ENCODE assay signal across 8 mouse cellular contexts in genomic region chr1:127625577-127626362, GRCm38 (mm10). TPM values are rescaled to one million over a fixed set of nuclear protein-coding genes. Genes with fewer than 3 reads are reported as not detected.
DNase-seq lines count a peak whose midpoint lies in the region; ATAC-seq and TF ChIP-seq lines count a peak whose summit lies in the region.

No protein-coding gene starts in this region.

- no peak for TF ChIP-seq CTCF in MEL (IDR thresholded peaks at IDR 0.05 in 2 of 3, conservative IDR thresholded peaks at IDR 0.05 in 1 of 3; ENCODE audit: control insufficient read depth in 1 of 3, insufficient read depth in 1 of 3, low read depth in 2 of 3, low read length in 3 of 3, poor library complexity in 1 of 3, severe bottlenecking in 1 of 3)

- H3K4me2 ChIP-seq in kidney, embryonic 14.5 days (replicated peaks; ENCODE audit: low read depth, low read length): no peak overlapping the region

- peak; percentile 66; the same call in 1 of the 2 replicates for ATAC-seq in kidney, embryonic 14.5 days (ENCODE audit: low FRiP score, low TSS enrichment)

- TF ChIP-seq POLR2A in MEL (IDR thresholded peaks at IDR 0.05; ENCODE audit: control insufficient read depth in 1 of 2, insufficient read depth in 1 of 2, low read depth in 1 of 2, low read length in 2 of 2, poor library complexity in 1 of 2): no peak

- TF ChIP-seq EP300 in MEL (IDR thresholded peaks at IDR 0.05; ENCODE audit: low read depth in 1 of 2, low read length in 2 of 2): no peak

- H3K9me3 ChIP-seq in MEL (replicated peaks; ENCODE audit: insufficient read depth, low read length): no peaks in the 10 kb centered on the region
- H3K9me3 ChIP-seq in kidney, embryonic 14.5 days (ENCODE audit: control insufficient read depth, low read length): no peaks in the 10 kb centered on the region
- H3K9me3 ChIP-seq in megakaryocyte, embryonic 14.5 days: peaks cover 6% of the 10 kb centered on the region

- H3K4me1 ChIP-seq in MEL (ENCODE audit: control insufficient read depth in 1 of 2, insufficient read depth in 2 of 2, low read length in 2 of 2): no peaks in the 10 kb centered on the region
- H3K4me1 ChIP-seq in kidney, embryonic 14.5 days (ENCODE audit: control insufficient read depth, insufficient read depth, low read length): no peaks in the 10 kb centered on the region
- H3K4me1 ChIP-seq in megakaryocyte, embryonic 14.5 days: peaks cover 86% of the 10 kb centered on the region

- peak; percentile 7 for DNase-seq in adrenal gland, postnatal 14 days
- DNase-seq in adrenal gland, postnatal 4 days (ENCODE audit: low spot score in 2 of 2): no peak
- DNase-seq in MEL (ENCODE audit: low read depth, low spot score): peak; percentile 9
- DNase-seq in yolk sac, embryonic 10.5 days (ENCODE audit: low spot score): peak; percentile 73
- no peak for DNase-seq in left cerebral cortex, adult 9 months (ENCODE audit: low spot score in 2 of 2)
- DNase-seq in adrenal gland, adult 8-10 months: no peak

- H3K4me3 ChIP-seq in MEL (ENCODE audit: control insufficient read depth in 1 of 2, insufficient read depth in 1 of 2, low read depth in 2 of 2, low read length in 2 of 2): no peak overlapping the region
- H3K4me3 ChIP-seq in kidney, embryonic 14.5 days (ENCODE audit: low read length): no peak overlapping the region
- peak overlapping the region; percentile 21 for H3K4me3 ChIP-seq in megakaryocyte, embryonic 14.5 days (replicated peaks)

- no peak overlapping the region for H3K27ac ChIP-seq in MEL (ENCODE audit: control insufficient read depth, low read depth, low read length)
- H3K27ac ChIP-seq in kidney, embryonic 14.5 days (ENCODE audit: low read depth, low read length): no peak overlapping the region

- 49% methylated on average over 5 of the region's 5 CpGs for WGBS in kidney, embryonic 14.5 days

- no peak overlapping the region for H3K9ac ChIP-seq in MEL (ENCODE audit: control insufficient read depth, low read depth, low read length, poor library complexity, severe bottlenecking)
- no peak overlapping the region for H3K9ac ChIP-seq in kidney, embryonic 14.5 days (ENCODE audit: low read depth, low read length)

- no peaks in the 10 kb centered on the region for H3K36me3 ChIP-seq in MEL (ENCODE audit: control insufficient read depth in 1 of 2, insufficient read depth in 2 of 2, low read length in 2 of 2)
- no peaks in the 10 kb centered on the region for H3K36me3 ChIP-seq in kidney, embryonic 14.5 days (ENCODE audit: control insufficient read depth, insufficient read depth, low read length)
- peaks cover 46% of the 10 kb centered on the region for H3K36me3 ChIP-seq in megakaryocyte, embryonic 14.5 days (replicated peaks; ENCODE audit: low read length)

- no peak for TF ChIP-seq RAD21 in MEL (IDR thresholded peaks at IDR 0.05; ENCODE audit: low read depth, low read length)

- H3K79me2 ChIP-seq in MEL (ENCODE audit: control insufficient read depth, insufficient read depth, low read length, poor library complexity): no peaks in the 10 kb centered on the region

- no peaks in the 10 kb centered on the region; a peak in 1 of 4 replicates for H3K27me3 ChIP-seq in MEL (ENCODE audit: control insufficient read depth in 1 of 2, insufficient read depth in 2 of 2, low read length in 2 of 2)
- H3K27me3 ChIP-seq in kidney, embryonic 14.5 days (ENCODE audit: control insufficient read depth, insufficient read depth, low read length): no peaks in the 10 kb centered on the region
- no peaks in the 10 kb centered on the region for H3K27me3 ChIP-seq in megakaryocyte, embryonic 14.5 days (replicated peaks)

TF ChIP-seq in MEL, 35 proteins besides CTCF, POLR2A, EP300 and RAD21:
- TF ChIP-seq UBTF (IDR thresholded peaks at IDR 0.05; ENCODE audit: borderline replicate concordance, insufficient read depth, low read depth, low read length) (no peak), ETS1 (IDR thresholded peaks at IDR 0.05; ENCODE audit: low read depth, low read length) (no peak), TBP (IDR thresholded peaks at IDR 0.05; ENCODE audit: low read depth, low read length) (no peak), ZC3H11A (IDR thresholded peaks at IDR 0.05; ENCODE audit: low read depth, low read length) (no peak), USF2 (IDR thresholded peaks at IDR 0.05; ENCODE audit: borderline replicate concordance in 1 of 2, insufficient read depth in 1 of 2, low read depth in 1 of 2, low read length in 2 of 2) (no peak), HCFC1 (IDR thresholded peaks at IDR 0.05; ENCODE audit: low read depth, low read length) (no peak), SIN3A (IDR thresholded peaks at IDR 0.05; ENCODE audit: low read length) (no peak), CHD1 (IDR thresholded peaks at IDR 0.05; ENCODE audit: low read depth, low read length) (no peak), GABPA (IDR thresholded peaks at IDR 0.05; ENCODE audit: low read depth, low read length) (no peak), ZNF384 (IDR thresholded peaks at IDR 0.05; ENCODE audit: low read depth, low read length) (no peak), POLR2AphosphoS5 (IDR thresholded peaks at IDR 0.05; ENCODE audit: borderline replicate concordance, low read depth, low read length) (no peak), RCOR1 (IDR thresholded peaks at IDR 0.05; ENCODE audit: low read depth, low read length) (no peak), ZMIZ1 (IDR thresholded peaks at IDR 0.05; ENCODE audit: low read depth, low read length) (no peak), ZKSCAN1 (IDR thresholded peaks at IDR 0.05; ENCODE audit: low read depth, low read length) (no peak), GATA1 (IDR thresholded peaks at IDR 0.05; ENCODE audit: low read depth, low read length) (no peak), MYC (IDR thresholded peaks at IDR 0.05; ENCODE audit: low read depth, low read length) (no peak), E2F4 (IDR thresholded peaks at IDR 0.05; ENCODE audit: borderline replicate concordance, low read depth, low read length) (no peak), MAZ (IDR thresholded peaks at IDR 0.05; ENCODE audit: low read depth, low read length) (no peak)

RNA-seq across cellular contexts. Expression of gene Tmem163, which starts 53.6 kb away (rescaled TPM):
- total RNA-seq in adrenal gland, postnatal 14 days (2021): 0.82 and 0.94 TPM in 2 replicates
- total RNA-seq in adrenal gland, postnatal 4 days (2021): 1 to 10 TPM; 1.0 to 1.1 TPM
- total RNA-seq in MEL (2012; rRNA removed): not detected in 2 replicates
- not detected for polyA plus RNA-seq in MEL (2012; ENCODE audit: insufficient read depth in 1 of 2, insufficient read length in 2 of 2, low read depth in 1 of 2, low replicate concordance in 2 of 2, missing spikeins in 1 of 2)
- polyA plus RNA-seq in kidney, embryonic 14.5 days (2014; fragmentation: Nextera tagmentation; extraction: Ambion mirVana): 0.59 and 0.62 TPM in 2 replicates
- 41.1 and 61.1 TPM in 2 replicates for polyA plus RNA-seq in megakaryocyte, embryonic 14.5 days (2012; ENCODE audit: insufficient read depth, low replicate concordance)
- 1 to 10 TPM in 2 of 4 experiments, not detected in 2; 1.6 TPM for total RNA-seq in adrenal gland, adult 8-10 months (2022)

Comparison
In these comparisons a context has a peak if more than half of its experiments do, and no peak if none do; other contexts are left out.
1. DNase-seq: peak in adrenal gland, postnatal 14 days (single experiment), MEL (single experiment) and yolk sac, embryonic 10.5 days (single experiment); none in adrenal gland, postnatal 4 days (0 of 2), left cerebral cortex, adult 9 months (0 of 2) and adrenal gland, adult 8-10 months (single experiment).